Mouse (Mus musculus) right cerebral cortex, postnatal 10 days (tissue): ENCODE data around the gene Tsfm.
A peak's percentile ranks its signal among the peaks of the same experiment; 100 is the strongest.
"Not testable (repeated sequence)": the region's sequence is repeated elsewhere in the genome, so short reads cannot be mapped to it uniquely, and the experiment has no call there.

ENCODE experiments used
- DNase-seq, 2 experiments: peaks; one replicate each; pipeline ENCODE4 v3.0.0; 2021; ENCODE audit warnings: low spot score in 2 of 2

Gene Tsfm

GRCm38 (mm10) chr10:127030336-127031296 is at the start of gene Tsfm:
TSS of gene Tsfm (minus strand) at chr10:127030840.
- DNase-seq: peak; percentile 92 to 95

DNA sequence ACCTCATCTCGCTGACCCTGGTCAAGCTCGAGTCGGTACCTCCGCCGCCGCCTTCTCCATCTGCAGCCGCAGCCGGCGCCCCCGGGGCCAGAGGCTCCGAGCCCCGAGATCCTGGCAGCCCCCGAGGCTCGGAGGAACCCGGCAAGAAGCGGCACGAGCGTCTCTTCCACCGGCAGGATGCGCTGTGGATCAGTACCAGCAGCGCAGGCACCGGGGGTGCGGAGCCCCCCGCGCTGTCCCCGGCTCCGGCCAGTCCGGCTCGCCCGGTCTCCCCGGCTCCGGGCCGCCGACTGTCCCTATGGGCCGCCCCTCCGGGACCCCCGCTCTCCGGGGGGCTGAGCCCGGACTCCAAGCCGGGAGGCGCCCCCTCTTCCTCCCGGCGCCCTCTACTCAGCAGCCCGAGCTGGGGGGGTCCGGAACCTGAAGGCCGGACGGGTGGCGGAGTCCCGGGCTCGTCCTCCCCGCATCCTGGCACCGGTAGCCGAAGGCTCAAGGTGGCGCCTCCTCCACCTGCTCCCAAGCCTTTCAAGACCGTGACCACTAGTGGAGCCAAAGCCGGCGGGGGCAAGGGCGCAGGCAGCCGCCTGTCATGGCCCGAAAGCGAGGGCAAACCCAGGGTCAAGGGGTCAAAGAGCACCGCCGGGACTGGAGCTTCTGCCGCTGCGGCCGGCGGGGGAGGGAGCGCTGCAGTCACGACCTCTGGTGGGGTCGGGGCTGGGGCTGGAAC is 49.2 kb upstream of the Tsfm start:
- peak; percentile 73 to 77 for DNase-seq

GRCm38 (mm10) chr10:127078677-127079575 is 48.3 kb upstream of the Tsfm start:
- DNase-seq: peak; percentile 84 to 85

DNA sequence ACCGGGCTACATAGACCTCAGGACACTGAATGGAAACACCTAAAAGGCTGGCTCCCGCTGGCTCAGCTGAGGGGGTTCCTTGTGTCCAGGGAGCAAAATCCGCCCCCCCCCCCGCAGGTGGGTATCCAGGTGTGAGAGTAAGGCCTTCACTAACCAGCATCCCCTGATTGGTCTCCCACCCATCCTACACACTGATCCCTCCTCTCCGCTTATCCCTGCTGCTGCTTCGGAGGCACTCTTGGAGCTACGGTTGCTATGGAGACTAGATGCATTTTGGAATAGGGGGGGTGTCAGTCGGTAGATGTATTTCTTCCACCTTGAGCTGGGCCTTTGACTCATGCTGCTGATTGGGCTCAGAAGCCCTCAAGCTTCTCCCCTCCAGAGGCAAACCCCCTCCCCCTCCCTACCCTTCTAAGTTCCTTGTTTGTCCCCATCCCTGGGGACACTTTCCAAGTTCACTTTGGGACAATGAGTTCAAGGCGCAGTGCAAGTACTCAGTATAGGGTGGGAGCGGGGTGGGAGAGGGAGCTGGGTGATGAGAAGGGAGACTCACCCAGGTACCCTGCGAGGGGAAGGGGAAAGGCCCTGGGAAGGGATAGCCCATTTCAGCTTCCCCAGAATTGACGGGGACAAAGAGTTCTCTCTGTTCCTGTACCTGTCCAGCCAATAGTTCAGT is 47.5 kb upstream of the Tsfm start:
- DNase-seq: peak; percentile 80 to 89

DNA sequence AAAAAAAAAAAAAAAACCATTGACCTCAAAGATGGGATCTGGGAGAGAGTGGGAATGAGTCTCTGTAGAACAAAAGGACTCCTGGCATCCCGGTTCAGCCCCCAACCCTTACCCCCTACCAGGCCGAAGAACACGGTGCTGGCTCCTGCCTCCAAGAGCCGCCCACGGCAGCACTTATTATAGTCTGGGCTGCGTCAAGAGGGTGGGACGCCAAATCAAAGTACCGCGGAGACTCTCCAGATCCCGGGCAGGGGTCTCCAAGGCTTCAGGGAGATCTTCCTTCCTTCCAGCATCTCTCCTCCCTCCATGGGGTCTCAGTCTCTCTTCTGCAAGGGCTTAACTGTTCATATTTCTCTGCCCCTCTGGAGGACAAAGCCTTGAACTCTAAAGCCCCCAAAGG is 46.9 kb upstream of the Tsfm start:
- peak; percentile 71 to 77 for DNase-seq

DNA sequence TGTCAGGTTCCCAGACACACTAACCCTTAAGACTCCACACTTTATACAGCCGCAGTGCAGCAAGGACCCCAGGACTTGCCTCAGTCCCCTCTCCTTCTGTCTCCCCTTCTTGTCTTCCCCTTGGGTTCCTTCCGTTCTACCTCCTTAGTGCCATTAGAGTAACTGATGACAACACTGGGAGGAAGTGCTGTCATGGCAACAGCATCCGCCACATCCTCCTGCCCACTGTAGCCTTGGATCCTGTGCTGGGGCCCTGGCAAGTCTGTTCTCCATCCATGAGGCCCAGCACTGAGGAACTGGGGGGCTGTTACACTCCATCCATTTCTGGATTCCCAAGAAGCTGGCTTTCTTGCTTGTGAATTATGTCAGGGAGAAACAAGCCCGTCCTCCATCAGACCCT is 45.4 kb upstream of the Tsfm start:
- peak; percentile 51 to 73 for DNase-seq

DNA sequence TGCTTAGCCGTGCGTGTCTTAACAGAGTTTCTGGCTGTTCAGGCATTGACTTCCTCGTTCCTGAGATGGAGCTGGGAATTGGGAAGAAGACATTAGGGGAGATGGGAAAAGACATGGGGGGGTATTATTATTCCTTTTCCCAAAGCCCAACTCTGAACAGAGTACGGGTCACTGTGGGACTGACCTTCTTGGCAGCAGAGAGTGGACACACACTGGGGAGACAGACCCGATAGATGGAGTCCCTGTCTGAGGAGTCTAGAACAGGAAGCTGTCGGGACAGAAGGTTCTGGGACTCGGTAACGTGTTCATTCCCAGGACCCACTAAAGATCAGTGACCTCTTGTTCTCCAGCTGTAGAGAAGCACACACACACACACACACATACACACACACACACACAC is 45.0 kb upstream of the Tsfm start:
- DNase-seq: no peak

- DNase-seq: peak in 1 of 2 experiments; percentile 28
Measured at GRCm38 (mm10) chr10:127075080-127075479, 44.4 kb upstream of the Tsfm start, which contains the start of gene Agap2. TSS of gene Agap2 (plus strand) at chr10:127075284.

DNA sequence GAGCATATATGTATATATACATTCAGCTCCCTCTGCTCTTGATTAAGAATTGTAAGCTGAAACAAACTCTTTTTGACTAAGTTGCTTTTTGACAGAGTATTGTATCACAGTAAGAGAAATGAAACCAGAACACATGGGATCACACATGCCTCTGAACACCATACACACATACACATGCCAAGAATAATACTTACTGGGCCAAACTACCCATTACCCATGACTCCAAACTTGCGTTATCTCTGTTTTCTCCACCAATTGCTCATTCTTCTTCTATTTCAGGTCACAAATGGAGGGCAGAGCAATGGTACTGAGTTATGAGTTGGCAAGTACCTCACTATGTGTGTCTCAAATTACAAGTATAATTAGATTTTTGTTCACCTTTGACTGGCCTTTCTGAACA is 43.3 kb upstream of the Tsfm start:
- DNase-seq: no peak

GRCm38 (mm10) chr10:127072969-127073368 is 42.3 kb upstream of the Tsfm start:
- DNase-seq: not testable (repeated sequence)

- DNase-seq: not testable (repeated sequence)
Measured at GRCm38 (mm10) chr10:127072270-127072669, 41.6 kb upstream of the Tsfm start.

GRCm38 (mm10) chr10:127071203-127071602 is 40.6 kb upstream of the Tsfm start:
- DNase-seq: no peak

GRCm38 (mm10) chr10:127070190-127071121 is 39.8 kb upstream of the Tsfm start, which contains the start of gene Tspan31:
TSS of gene Tspan31 (minus strand) at chr10:127070264.
- DNase-seq: peak; percentile 96 to 98

DNA sequence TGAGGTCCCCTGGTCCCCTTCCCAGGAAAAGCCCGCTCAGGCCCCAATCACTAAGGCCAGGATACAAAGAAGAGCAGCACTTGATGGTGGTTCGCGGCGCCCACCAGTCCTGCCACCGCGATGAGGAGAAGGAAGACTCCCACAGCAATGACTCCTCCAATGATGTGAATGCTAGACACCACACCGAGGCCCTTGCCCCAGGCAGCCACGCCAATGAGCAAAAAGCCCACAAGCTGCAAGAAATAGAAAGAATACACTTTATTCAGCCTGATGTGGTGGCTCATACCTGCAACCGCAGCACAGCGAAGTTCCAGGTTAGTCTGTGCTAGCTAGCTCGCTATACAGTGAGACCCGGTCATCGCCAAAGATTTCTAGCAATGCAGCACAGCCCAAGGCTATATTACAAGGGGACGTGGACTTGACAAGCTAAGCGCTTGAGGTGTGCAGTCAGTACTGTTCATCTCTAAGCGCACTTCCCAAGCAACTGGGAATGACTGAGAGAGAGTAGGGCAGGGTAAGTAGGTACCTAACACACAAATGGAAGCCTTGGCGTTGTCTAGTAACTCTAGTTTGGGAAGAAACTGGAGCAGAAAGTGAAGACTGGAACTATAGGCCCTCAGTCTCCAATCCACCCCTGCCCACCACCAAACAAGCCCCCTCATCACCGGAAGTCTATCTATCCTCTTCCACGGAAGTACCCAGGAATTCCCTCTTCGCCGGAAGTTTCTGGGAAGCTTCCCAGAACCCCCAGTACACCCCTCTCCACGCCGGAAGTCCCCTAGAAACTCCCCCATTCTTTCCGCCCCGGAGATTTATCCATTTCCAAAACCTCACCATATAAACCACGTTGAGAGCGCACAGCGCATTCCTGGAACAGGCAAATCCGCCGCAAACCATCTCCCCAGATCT is 38.9 kb upstream of the Tsfm start:
- peak; percentile 40 to 76 for DNase-seq

GRCm38 (mm10) chr10:127068360-127069038 is 37.9 kb upstream of the Tsfm start:
- no peak for DNase-seq

DNA sequence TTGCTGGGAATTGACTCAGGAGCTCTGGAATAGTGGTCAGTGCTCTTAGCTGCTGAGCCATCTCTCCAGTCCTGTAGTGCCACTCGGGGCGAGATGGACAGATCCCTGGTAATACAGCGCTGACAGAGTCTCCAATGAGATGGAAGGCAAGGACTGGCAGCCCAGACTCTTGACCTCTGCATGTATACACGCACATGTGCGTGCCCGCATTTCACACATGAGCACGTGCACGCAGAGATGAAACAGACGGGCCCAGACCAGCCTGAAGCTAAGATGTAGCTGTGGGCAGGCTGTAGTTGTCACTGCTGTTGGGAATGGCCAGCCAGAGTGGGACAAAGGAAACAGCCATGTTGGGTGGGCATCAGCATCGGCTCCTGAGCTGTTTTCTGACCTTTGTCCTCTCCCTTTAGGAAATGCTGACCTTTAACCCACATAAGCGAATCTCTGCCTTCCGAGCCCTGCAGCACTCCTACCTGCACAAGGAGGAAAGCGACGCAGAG is 35.9 kb upstream of the Tsfm start:
- peak in 1 of 2 experiments; percentile 42 for DNase-seq

DNA sequence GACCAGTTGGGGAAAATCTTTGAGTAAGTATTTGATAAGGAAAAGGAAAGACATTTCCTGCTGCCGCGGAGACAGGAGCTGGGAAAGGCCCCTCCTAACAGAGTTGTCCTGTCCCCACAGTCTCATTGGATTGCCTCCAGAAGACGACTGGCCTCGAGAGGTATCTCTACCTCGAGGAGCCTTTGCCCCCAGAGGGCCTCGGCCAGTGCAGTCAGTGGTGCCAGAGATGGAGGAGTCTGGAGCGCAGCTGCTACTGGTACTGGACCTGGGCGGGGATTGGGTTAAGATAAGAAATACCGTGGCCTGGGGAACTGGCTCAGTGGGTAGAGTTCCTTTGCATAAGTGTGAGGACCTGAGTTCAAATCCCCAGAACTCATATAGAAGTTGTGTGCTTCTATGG is 35.3 kb upstream of the Tsfm start:
- DNase-seq: peak in 1 of 2 experiments; percentile 56
